Mouse (Mus musculus) liver, adult 2 months (tissue): ENCODE data around the gene Uchl3.

Experiments
- CTCF ChIP-seq: fragments of 200-500 bp; IDR thresholded peaks from 2 replicates; pipeline ENCODE4 v1.5.1; 2011; ENCODE audit warnings: low read depth, low read length, control low read depth
- POLR2A ChIP-seq: fragments of 200-500 bp; IDR thresholded peaks from 2 replicates; pipeline ENCODE4 v1.6.1; 2011; ENCODE audit warnings: low read length, control low read depth; ENCODE audit not compliant: insufficient read depth; ENCODE audit errors: extremely low read depth

DNA sequence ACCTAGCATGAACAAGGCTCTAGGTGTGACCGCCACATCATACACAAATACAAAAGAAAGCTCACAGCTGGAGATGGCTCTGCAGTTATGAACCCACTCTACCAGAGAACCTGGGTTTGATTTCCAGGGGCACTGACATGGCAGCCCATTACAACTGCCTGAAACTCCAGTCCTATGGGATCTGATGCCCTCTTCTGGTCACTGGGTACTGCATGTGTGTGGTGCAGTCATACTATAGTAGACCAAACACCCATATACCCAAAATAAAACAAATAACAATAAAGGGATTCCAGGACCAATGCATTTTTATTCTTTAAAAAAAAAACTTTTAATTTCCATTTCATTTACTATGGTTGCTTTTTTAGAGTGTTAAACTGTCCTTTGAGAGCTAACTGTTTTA is 18.0 kb upstream of the Uchl3 start:
- TF ChIP-seq CTCF (no peak), POLR2A (no peak)
